Mouse (Mus musculus) kidney, postnatal 14 days (tissue): ENCODE measurements around the gene Exoc3l.

Experiments used
- DNase-seq: peaks from one replicate; pipeline ENCODE4 v3.0.0; 2022; ENCODE audit warnings: mixed read lengths

Exoc3l gene

DNA sequence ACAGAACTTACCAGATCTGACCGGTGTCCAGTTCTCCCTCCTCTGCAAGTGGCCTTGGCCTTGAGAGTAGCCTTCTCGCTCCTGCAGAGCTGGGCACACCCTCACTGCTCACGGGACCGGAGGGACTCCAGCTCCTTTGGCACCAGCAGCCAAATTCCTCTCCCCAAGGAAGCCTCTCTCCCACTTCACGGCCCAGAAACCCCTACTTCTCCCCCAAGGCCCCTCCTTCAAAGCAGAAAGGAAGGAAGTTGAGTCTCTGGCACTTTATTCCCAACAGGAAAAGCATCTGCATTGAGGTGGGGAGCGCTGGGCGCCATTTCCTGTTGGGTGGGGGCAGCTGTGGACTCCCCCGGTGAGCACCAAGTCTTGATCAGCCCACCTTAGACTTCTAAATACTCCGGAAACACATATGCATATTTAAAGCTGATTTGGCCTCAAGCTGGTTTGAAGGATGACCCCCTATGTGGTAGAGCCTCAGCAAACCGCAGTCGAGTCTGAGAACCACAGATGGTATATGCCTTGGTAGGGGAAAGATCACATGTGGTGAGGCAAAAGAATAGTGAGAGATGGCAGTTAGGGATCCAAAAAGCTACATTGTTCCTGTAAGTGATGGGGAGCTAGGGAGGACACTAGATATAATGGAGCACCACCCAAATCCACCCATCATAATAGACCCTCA, at the start of gene Exoc3l:
TSS of gene Exoc3l (minus strand) at position 207 of the 679 bp plus-strand sequence.
- DNase-seq, result peak; percentile 51

DNA sequence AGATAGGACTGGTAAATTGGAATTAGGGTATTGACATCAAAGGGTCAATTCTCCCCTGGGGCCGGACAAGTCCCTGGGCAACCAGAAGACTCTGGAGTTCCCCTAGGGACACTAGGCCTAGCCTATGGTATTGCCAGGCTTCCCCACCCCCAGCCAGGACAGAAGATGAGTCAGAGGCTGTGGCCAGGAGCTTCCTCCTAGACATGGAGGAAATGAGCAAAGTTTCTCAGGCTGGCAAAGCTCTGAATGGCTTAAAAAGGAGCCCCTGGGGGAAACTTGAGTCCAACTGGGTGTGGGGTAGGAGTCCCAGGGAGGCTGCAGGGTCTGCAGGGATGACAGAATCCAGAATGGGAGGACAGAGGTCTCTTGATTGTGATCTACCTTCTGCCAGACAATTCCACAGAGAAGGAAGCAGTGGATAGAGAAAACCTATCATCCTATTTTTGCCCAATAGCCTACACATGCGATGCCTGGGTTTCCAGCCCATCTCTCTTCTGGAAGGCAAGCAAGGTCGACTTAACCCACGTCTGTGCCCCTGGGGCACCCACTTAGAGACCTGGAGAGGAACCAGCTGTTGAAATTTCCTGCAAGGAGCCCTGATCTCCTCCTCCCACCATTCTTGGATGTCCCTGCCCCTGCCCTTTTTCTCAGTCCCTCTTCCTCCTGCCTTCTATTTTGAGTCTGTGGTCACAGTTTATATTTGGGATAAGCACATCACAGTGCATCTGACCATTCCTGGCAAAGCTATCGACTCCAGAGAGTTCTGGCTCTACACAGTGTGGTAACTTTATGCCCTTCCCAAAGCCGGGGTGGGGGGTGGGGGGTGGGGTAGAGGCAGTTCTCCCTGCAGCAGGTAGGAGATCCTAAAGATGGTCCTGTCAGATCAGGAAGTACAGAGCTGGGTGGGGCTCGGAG, 49.4 kb upstream of the Exoc3l start:
- DNase-seq, result peak; percentile 54

DNA sequence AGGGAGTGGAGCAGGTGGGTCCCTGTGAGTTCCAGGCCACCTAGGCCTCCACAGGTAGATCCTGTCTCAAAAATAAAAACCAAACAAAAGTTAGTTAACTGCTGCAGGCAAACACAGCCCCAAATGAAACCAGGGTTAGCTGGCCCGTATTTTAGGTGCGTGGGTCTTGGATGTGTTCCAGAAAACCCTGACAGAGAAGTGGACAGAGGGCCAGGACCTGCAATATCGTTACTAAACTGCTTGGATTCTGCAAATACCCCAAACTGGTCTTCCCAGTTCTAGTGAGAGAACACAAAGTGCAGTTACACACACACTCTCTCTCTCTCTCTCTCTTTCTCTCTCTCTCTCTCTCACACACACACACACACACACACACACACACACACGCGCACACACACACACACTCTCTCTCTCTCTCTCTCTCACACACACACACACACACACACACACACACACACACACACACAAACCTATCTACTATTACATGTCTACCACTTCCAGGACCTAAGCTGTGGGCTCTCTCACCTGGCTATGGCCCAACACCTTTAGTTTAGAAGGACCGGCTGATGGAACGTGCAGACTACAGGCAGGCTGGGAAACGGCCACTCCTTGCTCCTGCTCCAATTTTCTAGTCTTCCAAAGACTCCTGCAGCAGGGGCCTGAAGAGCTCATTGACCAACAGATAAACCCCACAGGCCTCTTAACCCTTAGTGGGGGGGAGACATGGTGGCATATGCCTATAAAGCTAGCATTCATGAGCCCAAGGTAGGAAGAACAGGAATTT, 48.1 kb upstream of the Exoc3l start:
- DNase-seq, result no peak

DNA sequence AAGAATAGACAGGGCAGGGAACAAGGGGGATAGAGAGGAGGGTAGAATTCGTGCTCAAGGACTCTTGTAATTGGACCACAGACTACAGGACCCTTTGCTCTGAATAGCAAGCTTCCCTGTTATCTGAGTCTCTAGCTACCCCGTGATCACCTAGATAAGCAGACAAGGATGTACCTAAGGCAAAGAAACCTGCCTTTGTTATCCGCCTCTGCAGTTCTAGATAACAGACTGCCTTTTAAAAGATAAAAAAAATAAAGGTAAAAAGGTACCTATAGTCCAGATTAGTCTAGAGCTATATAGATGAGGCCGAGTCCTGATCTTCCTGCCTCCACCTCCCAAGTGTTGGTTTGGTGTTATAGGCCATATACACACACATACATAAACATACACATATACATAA, 46.9 kb upstream of the Exoc3l start:
- no peak for DNase-seq

DNA sequence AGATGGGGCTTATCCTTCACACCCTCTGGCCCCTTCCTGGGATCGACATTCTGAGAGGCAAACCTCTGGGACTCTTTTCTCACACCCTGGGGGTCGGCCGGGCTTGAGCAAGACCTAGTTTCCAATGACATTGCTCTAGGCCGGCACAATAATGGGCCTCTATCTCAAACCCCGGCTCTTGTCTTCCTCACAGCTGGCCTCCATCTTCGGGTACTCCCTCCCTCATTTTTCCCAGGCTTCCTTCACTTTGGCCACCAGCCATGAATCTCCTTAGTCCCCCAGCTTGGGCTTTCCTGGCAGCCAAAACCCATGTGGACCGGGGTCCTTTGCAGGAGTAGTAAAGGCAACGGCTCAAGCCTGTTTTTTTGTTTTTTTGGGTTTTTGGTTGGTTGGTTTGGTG, 45.5 kb upstream of the Exoc3l start:
- DNase-seq, result peak; percentile 46

DNA sequence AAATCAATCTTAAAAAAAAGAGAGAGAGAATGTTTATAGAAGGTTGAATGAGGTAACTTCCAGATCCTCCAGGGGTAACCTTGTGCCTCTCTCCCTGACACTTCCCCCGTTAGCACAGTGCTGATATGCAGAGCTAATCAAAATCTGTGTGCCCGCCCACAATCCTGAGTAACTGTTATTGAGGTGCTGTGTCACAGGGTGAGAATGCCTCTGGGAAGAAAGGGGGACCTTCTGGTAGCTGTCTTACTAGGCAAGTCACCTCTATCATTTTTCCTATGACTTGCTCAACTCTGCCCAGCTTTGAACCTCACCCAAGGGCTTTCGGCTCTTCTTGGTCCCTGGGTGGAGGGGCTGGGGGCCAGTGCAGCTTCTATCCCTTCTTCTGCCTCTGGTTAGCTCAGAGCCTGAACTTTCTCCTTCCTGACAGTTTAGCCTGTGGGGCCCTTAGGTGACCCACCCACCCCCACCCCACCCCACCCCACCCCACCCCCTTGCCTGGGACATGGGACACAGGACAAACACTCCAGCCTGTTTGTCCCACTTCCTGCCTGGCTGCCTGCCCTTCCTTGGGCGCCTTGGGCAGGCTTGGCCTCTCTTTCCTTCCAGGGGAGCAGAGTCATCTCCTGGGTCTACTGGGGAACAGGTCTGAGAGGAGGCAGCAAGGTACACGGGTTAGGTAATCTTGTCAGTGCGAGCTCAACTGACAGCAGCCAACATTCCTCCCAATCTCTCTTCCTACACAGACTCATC, 44.2 kb upstream of the Exoc3l start:
- no peak for DNase-seq

DNA sequence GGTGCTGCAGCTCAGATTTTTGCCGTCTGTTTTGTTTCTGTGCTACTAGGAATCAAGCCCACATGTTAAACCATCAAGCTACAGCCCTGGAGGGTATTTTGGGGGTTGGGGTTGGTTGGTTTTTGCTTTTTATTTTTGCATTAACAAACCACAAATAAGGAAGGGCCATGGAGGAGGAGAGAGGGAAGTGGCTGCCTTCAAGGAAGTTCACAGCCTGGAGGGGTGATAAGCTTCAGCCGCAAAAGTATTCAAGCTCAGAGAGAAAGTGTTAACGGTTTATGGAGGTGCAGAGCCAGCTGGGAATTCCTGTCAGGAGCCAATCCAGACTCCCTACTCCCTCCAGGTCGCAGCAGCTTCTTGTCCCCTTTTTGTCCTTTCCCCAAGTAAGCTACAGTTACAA, 43.1 kb upstream of the Exoc3l start:
- DNase-seq, result no peak

DNA sequence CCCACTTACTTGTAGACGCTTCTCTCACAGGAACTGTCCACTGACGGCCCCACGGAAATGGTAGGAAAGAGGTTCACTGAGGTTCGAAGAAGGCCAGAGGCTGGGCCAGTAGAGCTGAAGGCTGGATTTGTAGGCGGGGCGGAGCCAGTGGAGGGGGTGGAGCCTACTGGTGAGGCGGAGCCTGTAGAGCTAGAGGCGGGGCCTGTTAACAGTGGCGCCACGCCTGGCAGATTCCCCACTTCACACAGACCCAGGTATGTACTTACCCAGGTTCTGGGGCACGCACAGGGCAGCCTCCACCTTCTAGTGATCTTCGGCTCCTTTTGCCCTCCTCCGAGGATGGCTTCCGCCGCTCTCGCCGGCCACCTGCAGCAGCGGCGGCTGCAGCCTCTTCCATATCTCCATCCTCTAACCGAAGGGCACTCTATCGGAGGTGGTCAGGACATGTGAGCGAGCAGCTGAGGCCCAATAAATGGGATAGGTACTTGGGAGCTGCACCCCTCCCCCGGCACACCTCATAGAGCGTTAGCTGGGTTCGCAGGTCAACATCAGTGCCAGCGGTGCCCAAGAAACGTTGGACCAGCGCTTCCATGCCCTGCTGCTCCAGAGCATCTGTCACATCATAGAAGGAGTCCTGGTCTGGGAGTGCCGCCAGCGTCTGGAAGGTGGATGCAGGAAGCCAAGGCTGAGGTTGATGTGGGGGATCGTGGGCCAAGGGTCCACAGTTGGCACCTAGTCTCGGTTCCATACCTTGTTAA, 40.7 kb upstream of the Exoc3l start:
- DNase-seq, result no peak

DNA sequence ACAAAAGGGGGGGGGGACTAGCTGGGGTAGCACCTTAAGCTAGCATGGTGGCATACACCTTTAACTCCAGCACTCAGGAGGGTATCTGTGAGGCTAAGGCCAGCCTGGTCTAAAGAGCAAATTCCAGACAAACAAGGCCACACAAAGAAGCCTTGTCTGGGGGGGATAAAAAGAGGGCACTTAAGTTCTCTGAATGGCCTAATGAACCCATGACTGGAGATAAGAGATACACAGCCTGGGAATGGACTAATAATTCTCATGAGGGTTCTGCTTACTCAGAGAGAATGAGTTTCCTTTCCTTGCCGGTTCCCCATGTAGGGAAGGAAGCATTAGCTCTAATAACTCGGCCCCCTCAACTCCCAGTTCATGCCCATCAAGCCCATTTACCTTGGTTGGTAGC, 36.6 kb upstream of the Exoc3l start:
- no peak for DNase-seq

DNA sequence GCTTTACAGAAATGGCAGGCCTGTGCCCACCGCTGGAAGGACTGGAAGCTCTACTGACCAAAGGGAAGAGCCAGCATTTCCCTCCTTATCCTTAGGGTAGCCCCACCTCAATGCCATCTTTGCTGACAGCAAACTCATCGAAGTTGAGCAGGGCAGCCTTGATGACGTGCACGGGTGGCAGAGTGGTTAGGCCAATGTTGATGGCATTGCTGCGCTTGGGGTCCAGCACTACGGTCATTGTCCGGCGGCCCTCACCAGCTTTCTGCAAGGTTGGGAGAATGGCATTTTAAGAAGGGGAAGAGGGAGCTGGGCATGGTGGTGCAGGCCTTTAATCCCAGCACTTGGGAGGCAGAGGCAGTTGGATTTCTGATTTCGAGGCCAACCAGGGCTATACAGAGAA, 36.0 kb upstream of the Exoc3l start:
- DNase-seq, result no peak

DNA sequence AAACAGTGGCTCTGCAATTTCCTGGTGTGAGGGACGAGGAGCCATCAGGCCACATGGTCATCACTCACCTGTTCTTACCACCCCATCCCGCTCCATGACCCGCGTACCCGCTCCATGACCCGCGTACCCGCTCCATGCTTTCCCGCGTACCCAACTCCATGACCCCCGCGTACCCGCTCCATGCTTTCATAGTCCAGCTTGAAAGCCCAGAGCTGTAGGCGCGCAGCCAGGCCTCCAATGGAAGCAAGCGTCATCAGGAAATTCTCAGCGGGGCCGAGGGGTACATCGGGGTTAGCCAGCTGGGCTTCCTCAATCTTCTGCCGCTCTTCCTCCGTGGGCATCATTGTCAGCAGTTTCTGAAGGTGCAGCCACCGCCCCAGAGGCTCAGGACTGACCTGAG, 35.6 kb upstream of the Exoc3l start:
- no peak for DNase-seq

DNA sequence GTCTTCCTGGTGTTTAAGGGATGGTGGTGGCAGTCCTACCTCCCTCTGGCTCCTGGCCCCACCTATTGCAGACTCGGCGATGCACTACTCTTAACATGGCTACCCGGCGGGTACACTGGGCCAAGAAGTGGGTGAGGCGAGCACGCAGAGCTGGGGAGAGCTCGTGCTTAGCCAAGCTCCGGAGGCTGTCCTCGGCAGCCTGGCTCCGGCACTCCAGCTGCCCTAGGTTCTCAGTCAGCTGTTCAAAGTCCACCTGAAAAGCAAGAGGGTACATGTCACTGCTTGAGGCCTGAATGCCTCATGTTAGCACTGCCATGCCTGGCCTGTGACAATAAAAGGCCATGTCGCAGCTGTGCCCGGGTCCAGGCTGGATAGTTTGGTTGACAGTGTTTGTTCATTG, 34.4 kb upstream of the Exoc3l start:
- no peak for DNase-seq

DNA sequence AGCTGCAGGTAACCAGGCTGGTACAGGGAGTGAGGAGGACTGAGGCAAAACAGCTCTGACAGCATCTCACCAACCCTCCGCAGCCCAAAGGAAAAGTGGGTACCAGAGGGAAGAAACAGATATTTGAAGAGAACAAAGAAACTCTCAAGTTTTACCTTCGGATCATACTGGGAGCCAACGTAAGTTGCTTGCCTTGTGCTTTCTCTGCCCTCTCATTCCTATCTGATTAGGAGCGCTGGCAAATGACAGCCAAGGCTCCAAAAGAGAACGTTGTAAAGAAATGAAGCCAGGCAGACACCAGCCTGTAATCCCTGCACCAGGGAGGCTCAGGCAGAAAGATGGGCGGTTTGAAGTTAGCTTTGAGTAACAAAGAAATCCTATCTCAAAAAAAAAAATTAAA, 31.1 kb upstream of the Exoc3l start:
- DNase-seq, result no peak

DNA sequence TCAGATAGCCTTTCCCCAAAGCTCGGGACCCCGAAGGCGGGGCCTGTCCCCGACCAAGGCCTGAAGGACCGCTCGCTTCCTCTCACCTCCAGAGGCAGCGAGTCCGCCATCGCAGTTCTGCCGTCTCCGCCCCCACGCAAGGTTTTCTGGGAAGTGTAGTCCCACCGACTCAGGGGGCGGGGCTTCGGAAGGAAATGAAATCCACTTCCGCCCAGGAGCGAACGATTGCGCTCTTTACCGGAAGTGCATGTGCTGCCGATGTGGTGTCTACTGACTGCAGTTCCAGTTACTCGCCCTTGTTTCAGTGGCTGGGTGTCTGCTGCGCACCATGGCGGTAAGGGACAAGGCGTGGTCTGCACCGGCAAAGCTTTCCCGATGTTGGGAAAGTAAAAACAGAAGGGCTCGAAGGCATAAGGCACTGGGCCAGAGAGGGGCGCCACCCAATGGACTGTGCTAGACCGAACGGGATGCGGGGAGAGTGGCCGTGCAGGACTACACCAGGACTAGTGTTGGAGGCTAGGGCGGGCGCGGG, 30.3 kb upstream of the Exoc3l start, which contains the start of the genes Lrrc29 and Tmem208:
TSS of gene Lrrc29 (minus strand) at position 138 of the 532 bp plus-strand sequence.
TSS of gene Tmem208 (plus strand) at position 214 of the 532 bp plus-strand sequence.
- peak; percentile 98 for DNase-seq

DNA sequence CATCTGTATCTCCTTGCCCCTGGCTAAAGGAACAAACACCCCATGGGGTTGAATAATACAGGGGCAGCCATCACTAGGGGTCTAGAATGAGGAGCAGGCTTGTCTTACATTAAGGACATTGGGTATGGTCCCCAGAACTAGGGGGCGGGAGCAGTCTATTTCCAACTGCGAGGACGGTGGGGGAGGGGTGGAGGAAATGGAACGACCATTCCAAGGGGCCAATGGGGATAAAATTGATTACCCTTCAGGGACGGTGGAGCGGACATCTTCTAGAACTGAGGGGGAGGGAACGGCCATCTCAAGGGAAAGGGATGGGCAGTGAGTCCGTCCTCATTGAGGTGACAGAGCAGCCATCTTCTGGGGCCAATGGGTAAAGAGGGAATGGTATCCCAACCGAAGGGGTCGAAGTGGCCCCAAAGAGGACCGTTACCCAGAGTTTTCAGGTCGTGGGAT, 29.8 kb upstream of the Exoc3l start:
- DNase-seq, result no peak

DNA sequence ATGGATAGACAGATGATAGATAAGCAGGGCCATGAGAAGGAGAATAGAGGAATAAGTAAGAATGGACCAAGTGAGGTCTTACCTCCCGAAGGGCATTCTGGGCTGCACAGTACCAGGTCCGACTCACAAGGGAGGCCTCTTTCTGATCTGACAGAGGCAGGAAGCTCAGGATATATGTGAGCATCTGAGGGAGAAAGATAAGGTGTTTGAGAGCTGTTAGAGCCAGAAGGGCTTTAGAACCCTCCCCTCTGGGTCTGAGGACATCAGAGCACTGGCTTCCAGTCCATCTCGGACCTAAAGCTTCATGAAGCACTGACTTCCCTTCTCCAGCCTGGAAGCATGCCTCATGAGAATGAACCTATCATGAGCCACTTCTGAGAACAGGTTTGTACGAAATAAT, 27.3 kb upstream of the Exoc3l start:
- DNase-seq, result no peak

DNA sequence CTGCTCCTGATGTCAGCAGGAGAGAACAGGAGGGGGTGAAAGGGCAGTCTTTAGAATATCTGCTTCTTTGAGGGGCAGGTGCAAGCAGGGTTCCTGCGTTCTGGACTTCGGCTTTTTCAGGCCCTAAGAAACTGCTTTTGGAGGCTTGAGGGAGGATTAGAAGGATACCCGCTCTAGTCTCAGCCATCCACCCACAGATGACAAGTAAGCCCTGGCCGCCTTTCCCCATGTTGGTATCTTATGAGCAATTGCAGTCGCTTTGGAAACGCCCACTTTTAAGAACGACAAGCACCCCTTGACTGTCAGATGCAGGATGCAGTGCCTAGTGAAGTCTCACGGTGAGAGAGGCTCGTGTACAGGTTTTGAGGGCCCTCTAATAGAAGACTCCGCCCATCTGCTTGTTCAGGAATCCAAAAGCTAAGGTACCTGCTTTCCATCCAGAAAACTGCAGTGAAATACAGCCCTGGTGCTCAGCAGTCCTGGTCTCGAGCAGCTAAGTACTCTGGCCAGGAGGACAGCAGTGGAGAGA, 22.8 kb upstream of the Exoc3l start:
- DNase-seq, result no peak

DNA sequence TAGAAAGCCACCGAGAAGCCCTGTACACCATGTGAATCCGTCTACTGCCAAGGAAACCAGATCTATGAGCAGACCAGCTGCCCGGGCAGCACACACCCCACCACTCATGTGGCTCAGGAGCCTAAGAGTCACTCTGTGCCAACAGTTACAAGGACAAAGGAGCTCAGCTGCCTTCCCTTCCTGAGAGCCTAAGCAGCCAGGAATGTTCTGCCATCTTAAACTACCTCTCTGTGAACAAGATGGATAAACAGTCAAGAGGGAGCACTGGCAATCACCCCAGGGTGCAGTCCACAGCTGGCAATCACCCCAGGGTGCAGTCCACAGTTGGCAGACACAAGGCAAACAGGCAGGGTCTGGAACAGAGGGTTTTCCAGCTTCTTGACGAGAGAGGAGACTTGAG, 22.0 kb upstream of the Exoc3l start:
- DNase-seq, result no peak

DNA sequence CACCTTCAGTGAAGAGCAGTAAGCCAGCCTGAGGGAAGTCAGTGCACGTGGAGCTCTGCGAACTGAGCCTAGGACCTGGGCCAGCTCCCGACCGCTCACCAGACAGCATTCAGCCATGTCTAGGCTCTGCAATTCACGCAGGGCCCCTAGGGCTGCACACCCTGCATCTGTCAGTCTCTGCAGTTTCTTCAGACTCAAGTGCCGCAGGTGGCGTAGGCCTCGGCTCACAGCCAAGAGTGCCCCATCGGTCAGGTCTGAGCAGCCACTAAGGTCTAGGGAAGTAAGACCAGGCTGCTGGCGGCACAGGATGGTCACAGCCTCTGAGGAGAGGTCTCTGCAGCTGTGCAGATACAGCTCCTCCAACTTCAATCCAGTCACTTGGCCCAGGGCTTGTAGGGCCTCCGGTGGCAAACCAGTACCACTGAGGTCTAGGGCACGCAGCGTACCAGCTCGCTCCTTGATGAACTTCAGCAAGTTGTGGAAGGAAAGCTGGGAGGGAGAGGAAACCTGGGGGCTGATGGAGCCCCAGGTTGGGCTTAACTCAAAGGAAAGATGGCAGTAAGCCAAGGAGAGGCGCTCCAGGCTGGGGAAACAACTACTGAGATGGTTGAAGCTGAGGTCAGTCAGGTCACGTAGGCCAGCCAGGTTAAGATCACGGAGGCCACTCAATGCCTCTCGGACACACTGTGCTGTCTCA, 19.3 kb upstream of the Exoc3l start:
- no peak for DNase-seq

DNA sequence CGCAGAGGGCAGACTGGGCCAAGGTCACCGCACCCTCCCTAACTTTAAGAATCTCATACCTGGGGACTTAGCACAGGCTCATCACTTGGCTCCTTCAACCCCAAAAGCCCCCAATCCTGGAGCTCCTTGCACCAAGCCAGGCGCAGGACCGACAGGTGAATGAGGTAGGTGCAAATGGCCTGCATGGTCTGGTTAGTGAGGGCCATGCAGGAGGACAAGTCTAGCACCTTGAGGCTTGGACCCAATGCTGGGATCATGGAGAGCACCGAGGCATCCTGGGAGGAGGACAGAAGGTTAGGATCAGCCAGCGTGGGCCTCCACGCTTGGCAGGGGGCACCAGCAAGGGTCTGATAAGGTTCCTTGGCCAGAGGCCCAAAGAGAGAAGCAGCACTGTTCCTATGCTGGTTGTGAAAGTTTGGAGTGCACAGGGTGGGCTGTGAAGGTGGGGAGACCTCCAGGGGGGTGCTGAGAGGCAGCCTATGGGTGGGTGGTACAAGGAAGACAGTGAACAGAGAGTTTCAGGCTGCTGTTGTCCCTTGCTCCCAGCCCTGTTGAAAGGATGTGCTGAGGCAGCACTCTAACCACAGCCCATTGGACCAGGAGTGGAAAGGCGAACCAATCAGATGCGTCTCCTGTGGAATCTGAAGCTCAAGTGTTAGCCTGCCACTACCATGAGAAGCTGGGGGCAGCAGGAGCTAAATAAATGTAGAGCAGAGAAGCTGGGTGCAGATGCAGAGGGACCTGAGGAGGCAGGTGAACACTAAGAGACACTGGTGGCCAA, 17.9 kb upstream of the Exoc3l start:
- no peak for DNase-seq
